In genomic region chr8:123373403-123374238, GRCm38 (mm10) we compare ENCODE assay signal across 7 mouse cellular contexts. TPM values are rescaled to one million over a fixed set of nuclear protein-coding genes. Genes with fewer than 3 reads are reported as not detected.
DNase-seq lines count a peak whose midpoint lies in the region; ATAC-seq lines count a peak whose summit lies in the region.

Gene Tcf25 (plus strand): TSS chr8:123373753.

- peak within 1 kb of the TSS; percentile 87 for H3K9ac ChIP-seq in midbrain, embryonic 13.5 days (replicated peaks)

- H3K36me3 ChIP-seq in embryonic facial prominence, embryonic 10.5 days (replicated peaks) = peaks cover 28% of the 10 kb centered on the region
- H3K36me3 ChIP-seq in limb, embryonic 10.5 days = peaks cover 20% of the 10 kb centered on the region
- H3K36me3 ChIP-seq in midbrain, embryonic 13.5 days = peaks cover 33% of the 10 kb centered on the region

- no peaks in the 10 kb centered on the region for H3K9me3 ChIP-seq in embryonic facial prominence, embryonic 10.5 days
- no peaks in the 10 kb centered on the region for H3K9me3 ChIP-seq in limb, embryonic 10.5 days (replicated peaks)
- no peaks in the 10 kb centered on the region for H3K9me3 ChIP-seq in midbrain, embryonic 13.5 days

- H3K27me3 ChIP-seq in embryonic facial prominence, embryonic 10.5 days (replicated peaks; ENCODE audit: low read depth, poor library complexity, severe bottlenecking) = no peaks in the 10 kb centered on the region
- no peaks in the 10 kb centered on the region for H3K27me3 ChIP-seq in limb, embryonic 10.5 days (ENCODE audit: low read depth, poor library complexity, severe bottlenecking)
- H3K27me3 ChIP-seq in midbrain, embryonic 13.5 days = no peaks in the 10 kb centered on the region

- WGBS in embryonic facial prominence, embryonic 10.5 days = under 1% methylated on average over 75 of the region's 75 CpGs
- WGBS in limb, embryonic 10.5 days = under 1% methylated on average over 75 of the region's 75 CpGs
- WGBS in midbrain, embryonic 13.5 days = under 1% methylated on average over 75 of the region's 75 CpGs

- DNase-seq in adrenal gland, postnatal 10 days = peak; percentile 96
- peak; percentile 97 for DNase-seq in embryonic facial prominence, embryonic 10.5 days (ENCODE audit: low spot score)
- peak; percentile 94 for DNase-seq in kidney, adult 11 months
- DNase-seq in limb, embryonic 10.5 days (ENCODE audit: low spot score) = peak; percentile 98
- DNase-seq in spleen, adult 12 weeks (ENCODE audit: low spot score) = peak; percentile 87

- H3K4me2 ChIP-seq in midbrain, embryonic 13.5 days (replicated peaks) = peak within 1 kb of the TSS; percentile 74

- H3K4me3 ChIP-seq in embryonic facial prominence, embryonic 10.5 days = peak within 1 kb of the TSS; percentile 72
- H3K4me3 ChIP-seq in limb, embryonic 10.5 days = peak within 1 kb of the TSS; percentile 77
- H3K4me3 ChIP-seq in midbrain, embryonic 13.5 days (replicated peaks) = peak within 1 kb of the TSS; percentile 75

- peaks cover 24% of the 10 kb centered on the region for H3K4me1 ChIP-seq in embryonic facial prominence, embryonic 10.5 days
- peaks cover 18% of the 10 kb centered on the region for H3K4me1 ChIP-seq in limb, embryonic 10.5 days
- H3K4me1 ChIP-seq in midbrain, embryonic 13.5 days (replicated peaks) = peaks cover 31% of the 10 kb centered on the region

- ATAC-seq in granulocyte monocyte progenitor cell, adult 5-6 weeks (replicated peaks; ENCODE audit: poor library complexity, severe bottlenecking) = peak; percentile 81
- ATAC-seq in midbrain, embryonic 13.5 days = peak; percentile 94

- peak within 1 kb of the TSS; percentile 91 for H3K27ac ChIP-seq in embryonic facial prominence, embryonic 10.5 days (replicated peaks)
- H3K27ac ChIP-seq in limb, embryonic 10.5 days = peak within 1 kb of the TSS; percentile 91
- peak within 1 kb of the TSS; percentile 96 for H3K27ac ChIP-seq in midbrain, embryonic 13.5 days

RNA-seq across cellular contexts. Expression of gene Tcf25, which starts in this region (rescaled TPM):
- 100 to 1,000 TPM; 177 TPM for total RNA-seq in adrenal gland, postnatal 10 days (2021)
- 141 and 144 TPM in 2 replicates for polyA plus RNA-seq in embryonic facial prominence, embryonic 10.5 days (2016; fragmentation: Nextera tagmentation; extraction: Ambion mirVana)
- total RNA-seq in granulocyte monocyte progenitor cell, adult 5-6 weeks (2014; fragmentation: Nextera tagmentation) = 110 and 113 TPM in 2 replicates
- 194 and 224 TPM in 2 replicates for total RNA-seq in granulocyte monocyte progenitor cell, adult 5-6 weeks (2017)
- 116 and 138 TPM in 2 replicates for polyA plus RNA-seq in limb, embryonic 10.5 days (2016; fragmentation: Nextera tagmentation; extraction: Ambion mirVana)
- polyA plus RNA-seq in midbrain, embryonic 13.5 days (2015; fragmentation: Nextera tagmentation; extraction: Ambion mirVana) = 238 and 263 TPM in 2 replicates

Comparison
In these comparisons a context has a peak if more than half of its experiments do, and no peak if none do; other contexts are left out.
1. Peak in every context shown above with its lines: DNase-seq, ATAC-seq, H3K4me3 ChIP-seq and H3K27ac ChIP-seq.